Mouse (Mus musculus) midbrain, embryonic 16.5 days (tissue): ENCODE results near the gene Tlr9. TPM values are rescaled to one million over a fixed set of nuclear protein-coding genes. Genes with fewer than 3 reads are reported as not detected.

Source experiments
- ATAC-seq: fragments of 200-750 bp; cut with Nextera tagmentation; 2 replicates; pipeline ENCODE4 v1.8.0; 2017; ENCODE audit warnings: moderate TSS enrichment
- H3K27ac ChIP-seq: fragments of 300-500 bp; sonication (generic); 2 replicates; pipeline ENCODE4 v1.5.1; 2014; ENCODE audit warnings: mild to moderate bottlenecking, low read length, mixed read lengths
- H3K27me3 ChIP-seq: fragments of 300-500 bp; sonication (generic); 2 replicates; pipeline ENCODE4 v1.6.1; 2014; ENCODE audit warnings: low read depth, low read length, mixed read lengths; ENCODE audit not compliant: control insufficient read depth, insufficient read depth
- H3K36me3 ChIP-seq: fragments of 300-500 bp; sonication (generic); 2 replicates; pipeline ENCODE4 v1.6.1; 2014; ENCODE audit warnings: mild to moderate bottlenecking, low read length, moderate library complexity, mixed read lengths; ENCODE audit not compliant: control insufficient read depth, insufficient read depth
- H3K4me1 ChIP-seq: fragments of 300-500 bp; sonication (generic); 2 replicates; pipeline ENCODE4 v1.6.1; 2014; ENCODE audit warnings: mild to moderate bottlenecking, low read length, mixed read lengths; ENCODE audit not compliant: control insufficient read depth, insufficient read depth
- H3K4me2 ChIP-seq: fragments of 300-500 bp; sonication (generic); 2 replicates; pipeline ENCODE4 v1.6.1; 2014; ENCODE audit warnings: mild to moderate bottlenecking, low read length, mixed read lengths
- H3K4me3 ChIP-seq: fragments of 300-500 bp; sonication (generic); 2 replicates; pipeline ENCODE4 v1.5.1; 2014; ENCODE audit warnings: low read depth, mild to moderate bottlenecking, low read length, moderate library complexity, mixed read lengths
- H3K9ac ChIP-seq: fragments of 300-500 bp; sonication (generic); 2 replicates; pipeline ENCODE4 v1.6.1; 2014; ENCODE audit warnings: low read depth, low read length, mixed read lengths
- H3K9me3 ChIP-seq: fragments of 300-500 bp; sonication (generic); replicated peaks from 2 replicates; pipeline ENCODE4 v1.6.1; 2014; ENCODE audit warnings: mild to moderate bottlenecking, low read length, mixed read lengths; ENCODE audit not compliant: control insufficient read depth, poor library complexity, severe bottlenecking
- WGBS: fragments of 180-500 bp; shearing (Covaris S2); extraction: QIAGEN DNeasy Blood & Tissue Kit; methylation state at CpG from one replicate; pipeline ENCODE4 v1.1.7; 2014; 5-methylcytosine and 5-hydroxymethylcytosine counted together
- polyA plus RNA-seq: library from polyadenylated mRNA; unstranded; fragments of >200 nt; fragmentation: Nextera tagmentation; extraction: Ambion mirVana; gene quantifications from 2 replicates; pipeline ENCODE4 v1.2.1, GENCODE M21; 2015

Gene Tlr9
- polyA plus RNA-seq, 1 experiment from 2014 or later = not detected

DNA sequence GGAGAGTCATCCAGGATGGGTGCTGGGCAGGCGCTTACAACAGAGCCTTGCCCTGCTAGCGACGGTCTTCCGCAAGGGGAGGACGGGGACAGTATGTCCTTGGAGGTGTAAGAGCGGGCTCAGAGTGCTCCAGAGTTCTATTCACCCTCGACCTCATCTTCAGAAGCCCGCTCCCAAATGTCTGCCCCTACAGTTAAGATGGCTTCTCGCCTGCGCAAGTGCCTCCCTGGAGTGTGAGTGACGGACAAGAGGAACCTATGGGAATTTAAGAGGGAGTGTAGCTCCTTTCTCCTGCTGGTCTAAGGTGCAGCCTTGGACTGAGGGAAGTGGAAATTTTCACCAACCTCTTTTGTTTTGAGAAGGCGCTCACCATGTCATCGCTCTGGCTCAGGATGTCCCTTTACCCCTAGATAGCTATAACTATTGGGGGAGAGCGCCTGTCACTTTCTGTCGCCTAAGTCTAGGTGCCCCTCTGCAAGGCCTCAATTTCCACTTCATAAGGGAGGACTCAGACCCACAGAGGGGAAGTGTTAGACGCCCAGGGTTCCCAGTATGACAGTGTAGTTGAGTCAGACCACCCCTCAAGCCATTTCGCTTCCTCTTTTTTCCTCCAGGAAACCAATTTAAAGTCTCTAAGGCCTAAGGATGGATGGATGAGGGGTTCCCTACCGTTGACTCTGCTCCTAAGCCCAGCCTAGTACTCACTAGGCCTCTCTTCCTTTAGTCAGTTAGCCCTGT, 22.7 kb upstream of the Tlr9 start, which contains the start of gene Ppm1m:
Gene Ppm1m (minus strand): TSS at position 212 of the 738 bp plus-strand sequence.
- Histone ChIP-seq H3K4me3 (peak within 1 kb of the TSS; percentile 55), H3K36me3 (no peaks in the 10 kb centered on the region), H3K27ac (no peak within 1 kb of the TSS), H3K9me3 (no peaks in the 10 kb centered on the region), H3K9ac (peak within 1 kb of the TSS; percentile 72), H3K4me2 (peak within 1 kb of the TSS; percentile 77), H3K4me1 (peaks cover 22% of the 10 kb centered on the region), H3K27me3 (no peaks in the 10 kb centered on the region)
- 45% methylated on average over 18 of the region's 18 CpGs for WGBS
- ATAC-seq = no peak

DNA sequence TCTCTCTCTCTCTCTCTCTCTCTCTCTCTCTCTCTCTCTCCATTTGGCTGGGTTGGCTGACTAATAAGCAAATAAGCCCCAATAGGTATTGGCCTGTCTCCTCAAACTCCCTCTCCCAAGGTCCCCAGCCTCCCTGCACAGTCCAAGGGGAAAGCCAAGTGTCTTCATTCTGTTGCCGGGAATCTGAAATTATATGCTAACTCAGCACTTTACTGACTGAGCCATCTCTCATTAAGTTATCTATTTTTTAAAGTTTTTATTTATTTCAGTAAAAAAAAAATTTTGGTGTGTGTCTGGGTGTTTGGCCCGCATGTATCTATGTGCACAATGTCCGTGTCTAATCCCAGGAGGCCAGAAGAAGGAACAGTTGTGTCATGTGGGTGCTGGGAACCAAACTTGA, 20.5 kb upstream of the Tlr9 start:
- no peaks in the 10 kb centered on the region for H3K9me3 ChIP-seq
- peak overlapping the region; percentile 76; the same call in 1 of the 2 replicates for H3K4me2 ChIP-seq
- no peak overlapping the region for H3K4me3 ChIP-seq
- no peaks in the 10 kb centered on the region for H3K27me3 ChIP-seq
- H3K4me1 ChIP-seq = peaks cover 31% of the 10 kb centered on the region
- 91% methylated on average over 3 of the region's 3 CpGs for WGBS
- ATAC-seq = no peak
- no peak overlapping the region for H3K27ac ChIP-seq
- H3K9ac ChIP-seq = no peak overlapping the region
- H3K36me3 ChIP-seq = no peaks in the 10 kb centered on the region

DNA sequence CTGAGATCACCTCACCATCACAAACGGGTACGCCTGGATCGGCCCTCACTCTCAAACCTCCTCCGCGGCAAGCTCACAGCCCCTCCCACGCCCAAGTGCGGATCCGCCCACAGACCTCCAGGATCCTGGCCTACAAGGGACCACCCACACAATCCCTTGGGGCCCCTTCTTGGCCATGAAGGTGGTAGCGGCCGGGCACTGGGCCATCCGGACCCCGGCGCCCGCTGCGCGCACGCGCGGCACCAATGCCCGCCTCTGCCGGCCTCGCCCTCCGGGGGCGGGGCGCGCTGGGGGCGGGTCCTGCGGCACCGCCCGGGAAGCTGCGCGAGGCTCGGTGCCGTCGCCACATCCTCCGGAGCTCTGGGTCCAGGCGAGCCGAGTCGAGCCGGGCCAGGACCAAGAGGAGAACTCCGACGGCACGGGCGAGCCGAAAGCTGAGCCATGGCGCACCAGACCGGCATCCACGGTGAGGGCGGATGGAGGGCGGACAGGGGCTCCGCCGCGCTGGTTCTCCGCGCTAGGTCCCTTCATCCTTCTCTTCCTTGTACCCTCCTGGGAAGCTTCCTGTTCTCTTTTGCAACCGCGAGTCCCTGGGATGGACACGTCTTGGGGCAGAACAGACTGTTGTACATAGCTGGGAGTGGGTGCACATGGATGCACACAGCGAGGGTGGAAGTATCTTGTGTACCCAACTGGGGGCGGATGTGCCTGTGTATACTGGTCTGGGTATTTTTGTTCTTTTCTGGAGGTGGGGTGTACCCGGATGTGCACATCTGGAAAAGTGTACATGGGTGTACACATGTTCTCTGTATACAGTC, 19.4 kb upstream of the Tlr9 start, which contains the start of gene Twf2:
Gene Twf2 (plus strand): TSS at position 290 of the 818 bp plus-strand sequence.
- 2% methylated on average over 60 of the region's 61 CpGs for WGBS
- peak; percentile 84 for ATAC-seq

DNA sequence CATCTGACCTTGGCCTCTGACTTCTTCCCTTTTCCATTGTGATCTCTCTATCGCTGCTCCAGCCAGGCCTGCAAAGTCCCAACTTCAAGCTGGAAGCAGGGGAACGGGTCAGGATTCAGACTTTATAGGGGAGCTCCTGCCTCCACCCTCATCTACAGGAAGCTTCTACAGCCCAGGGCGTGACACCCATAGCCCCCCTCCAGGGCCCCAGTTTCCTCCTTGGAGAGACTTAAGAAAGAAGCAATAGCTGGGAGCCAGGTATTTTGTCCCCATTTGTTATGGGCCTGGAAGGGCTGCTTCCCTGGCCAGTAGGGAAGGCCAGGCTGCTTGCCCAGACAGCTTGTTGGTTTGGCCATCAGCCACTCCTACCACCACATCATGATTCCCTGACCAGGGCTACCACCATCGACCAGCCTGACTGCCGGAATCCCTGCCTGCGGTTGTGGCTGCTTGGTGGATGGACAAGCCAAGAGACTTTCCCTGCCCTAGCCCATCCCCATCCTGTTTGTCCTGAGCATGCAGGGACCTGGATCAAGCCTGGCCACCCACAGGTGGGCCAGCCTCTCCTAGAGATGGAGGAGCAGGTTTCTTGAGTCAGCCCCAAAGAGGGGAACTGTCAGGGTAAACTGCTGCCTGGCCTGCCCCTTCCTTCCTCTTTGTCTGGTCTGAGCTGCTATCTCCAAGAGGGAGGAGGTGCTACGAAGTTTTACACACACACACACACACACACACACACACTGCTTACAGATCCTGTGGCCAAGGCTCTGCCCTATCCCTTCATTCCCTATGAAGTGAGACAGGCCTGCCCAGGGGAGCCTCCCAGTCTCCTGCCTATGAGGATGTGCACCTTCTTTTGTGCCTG, 18.2 kb upstream of the Tlr9 start:
- Histone ChIP-seq H3K4me3 (peak overlapping the region; percentile 74), H3K9me3 (no peaks in the 10 kb centered on the region), H3K36me3 (0 out of 2 replicates have a peak, but pooled peaks cover 3% of the 10 kb centered on the region), H3K4me1 (peaks cover 29% of the 10 kb centered on the region), H3K9ac (peak overlapping the region; percentile 87), H3K27ac (no peak overlapping the region), H3K4me2 (peak overlapping the region; percentile 76), H3K27me3 (no peaks in the 10 kb centered on the region)
- no peak for ATAC-seq
- 73% methylated on average over 7 of the region's 7 CpGs for WGBS

More for the DNA sequence above, 19.4 kb upstream of the Tlr9 start, which contains the start of gene Twf2:
- peak within 1 kb of the TSS; percentile 74 for H3K4me3 ChIP-seq
- H3K36me3 ChIP-seq = no peaks in the 10 kb centered on the region
- H3K9me3 ChIP-seq = no peaks in the 10 kb centered on the region
- H3K27ac ChIP-seq = peak within 1 kb of the TSS; percentile 66
- H3K27me3 ChIP-seq = no peaks in the 10 kb centered on the region
- H3K9ac ChIP-seq = peak within 1 kb of the TSS; percentile 87
- peak within 1 kb of the TSS; percentile 76 for H3K4me2 ChIP-seq
- peaks cover 34% of the 10 kb centered on the region for H3K4me1 ChIP-seq

DNA sequence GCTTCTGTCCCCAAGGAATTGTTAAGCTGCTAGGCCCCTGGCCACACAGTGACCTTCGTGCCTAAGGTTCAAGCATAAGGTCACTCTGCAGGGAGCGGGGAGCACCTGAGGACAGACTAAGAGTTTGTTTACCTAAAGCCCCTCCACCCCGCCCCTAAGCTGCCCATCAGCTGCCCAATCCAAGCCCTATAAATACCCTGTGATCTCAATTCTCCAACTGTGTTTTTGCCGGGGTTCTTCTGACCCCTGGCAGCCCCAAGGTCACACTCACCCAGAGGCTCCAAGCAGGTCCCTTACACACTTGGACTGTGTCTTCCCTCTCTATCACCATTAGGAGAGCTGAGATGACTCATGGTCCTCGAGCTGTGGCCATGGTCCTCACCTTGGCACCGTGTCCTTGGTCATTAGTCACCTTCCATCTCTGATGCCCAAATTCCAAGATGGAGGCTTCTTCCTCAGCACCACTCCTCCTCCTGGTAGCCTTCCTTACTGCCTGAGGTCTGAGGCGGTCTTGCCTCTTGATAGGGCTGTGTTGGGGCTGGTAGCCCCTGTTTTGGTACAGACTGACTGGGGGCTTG, 16.6 kb upstream of the Tlr9 start:
- H3K27ac ChIP-seq = no peak overlapping the region
- ATAC-seq = no peak
- 0 out of 2 replicates have a peak, but pooled peaks cover 3% of the 10 kb centered on the region for H3K36me3 ChIP-seq
- 87% methylated on average over 7 of the region's 7 CpGs for WGBS
- H3K9me3 ChIP-seq = no peaks in the 10 kb centered on the region
- no peak overlapping the region for H3K9ac ChIP-seq
- no peak overlapping the region for H3K4me3 ChIP-seq
- no peak overlapping the region for H3K4me2 ChIP-seq
- peaks cover 29% of the 10 kb centered on the region for H3K4me1 ChIP-seq
- H3K27me3 ChIP-seq = no peaks in the 10 kb centered on the region

DNA sequence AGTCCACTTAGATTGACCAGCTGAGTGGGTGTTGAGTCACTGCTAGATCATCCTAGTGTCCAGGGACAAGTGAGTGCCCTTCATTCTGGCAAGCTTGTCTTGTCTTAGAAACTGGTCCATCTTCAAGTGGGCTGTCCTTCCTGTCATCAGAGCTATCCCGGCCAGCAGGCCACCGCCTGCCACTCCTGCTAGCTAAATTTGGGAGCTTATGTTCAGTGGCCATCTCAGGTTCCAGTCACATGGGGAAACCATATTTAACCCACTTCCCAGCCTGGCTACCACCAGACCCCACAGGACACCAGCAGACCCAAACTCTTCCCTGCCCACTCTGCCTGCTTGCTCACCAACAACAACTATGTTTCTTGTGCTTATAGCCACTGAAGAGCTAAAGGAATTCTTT, 15.9 kb upstream of the Tlr9 start:
- Histone ChIP-seq H3K27ac (no peak overlapping the region), H3K9ac (no peak overlapping the region)
- 92% methylated on average over 2 of the region's 2 CpGs for WGBS

DNA sequence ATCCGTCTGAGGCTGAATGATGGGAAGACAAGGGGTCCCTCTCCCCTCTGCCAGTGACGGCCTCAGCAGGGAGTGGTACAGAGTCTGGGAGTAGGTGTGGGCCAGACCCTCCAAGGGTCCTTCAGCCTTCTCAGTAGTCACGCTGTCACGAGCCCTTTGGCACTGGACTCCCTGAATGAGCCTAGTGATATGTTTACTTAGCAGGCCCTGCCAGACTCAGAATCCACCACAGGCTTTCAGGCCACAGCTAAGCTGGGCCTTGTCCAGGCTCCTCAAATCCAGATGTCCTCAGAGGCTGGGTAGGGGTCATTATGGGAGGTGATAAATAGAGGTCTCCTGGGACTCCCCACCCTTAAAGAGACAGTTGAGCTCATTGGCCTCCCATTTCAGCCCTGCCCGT, 14.2 kb upstream of the Tlr9 start:
- H3K9me3 ChIP-seq = no peaks in the 10 kb centered on the region
- no peaks in the 10 kb centered on the region for H3K27me3 ChIP-seq
- no peak overlapping the region for H3K4me2 ChIP-seq
- WGBS = 85% methylated on average over 5 of the region's 5 CpGs
- no peak overlapping the region for H3K27ac ChIP-seq
- H3K9ac ChIP-seq = no peak overlapping the region
- H3K4me3 ChIP-seq = no peak overlapping the region
- H3K36me3 ChIP-seq = peaks cover 9% of the 10 kb centered on the region
- peaks cover 36% of the 10 kb centered on the region for H3K4me1 ChIP-seq
- ATAC-seq = no peak

More for the DNA sequence above, 15.9 kb upstream of the Tlr9 start:
- no peaks in the 10 kb centered on the region for H3K9me3 ChIP-seq
- H3K36me3 ChIP-seq = 0 out of 2 replicates have a peak, but pooled peaks cover 3% of the 10 kb centered on the region
- no peaks in the 10 kb centered on the region for H3K27me3 ChIP-seq
- no peak overlapping the region for H3K4me3 ChIP-seq
- H3K4me2 ChIP-seq = no peak overlapping the region
- no peak for ATAC-seq
- H3K4me1 ChIP-seq = peaks cover 32% of the 10 kb centered on the region

DNA sequence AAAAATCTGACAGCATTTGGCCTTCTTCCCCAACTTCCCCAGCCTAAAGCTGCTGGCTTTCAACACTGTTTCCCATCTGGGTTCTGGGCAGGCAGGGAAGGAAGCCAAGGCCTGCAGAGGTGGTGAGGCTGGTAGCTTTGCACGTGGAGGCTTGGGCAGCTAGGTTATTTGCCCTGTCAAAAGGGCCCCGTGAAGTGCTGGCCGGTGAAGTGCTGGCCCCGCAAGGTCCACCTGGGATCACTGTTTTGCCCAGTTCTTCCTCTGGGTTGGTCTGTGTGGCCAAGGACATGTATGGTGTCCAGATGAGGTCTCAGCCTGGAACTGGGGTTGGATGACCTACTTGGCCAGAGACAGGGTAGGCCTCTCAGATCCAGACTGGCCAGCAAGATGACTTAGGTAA, 12.4 kb upstream of the Tlr9 start:
- no peak for ATAC-seq
- Histone ChIP-seq H3K36me3 (peaks cover 24% of the 10 kb centered on the region), H3K4me3 (no peak overlapping the region), H3K4me1 (peaks cover 21% of the 10 kb centered on the region), H3K4me2 (no peak overlapping the region), H3K9ac (no peak overlapping the region), H3K27ac (no peak overlapping the region), H3K27me3 (no peaks in the 10 kb centered on the region), H3K9me3 (no peaks in the 10 kb centered on the region)
- 91% methylated on average over 4 of the region's 4 CpGs for WGBS
